Mouse (Mus musculus): ENCODE data around the gene Cad.

- no peak for TF ChIP-seq CTCF (IDR thresholded peaks at IDR 0.05; ENCODE audit: control insufficient read depth, insufficient read depth, insufficient read length)
- TF ChIP-seq MYOG (IDR thresholded peaks at IDR 0.05; ENCODE audit: control insufficient read depth, extremely low read depth, insufficient read length), result no peak
- no peak for TF ChIP-seq USF1 (IDR thresholded peaks at IDR 0.05; ENCODE audit: low read depth)
- TF ChIP-seq MAX (IDR thresholded peaks at IDR 0.05), result no peak
These were observed 38.7 kb upstream of the Cad start for GRCm38 (mm10) chr5:31015913-31016312.

Data from C2C12 (cell line).